Mouse (Mus musculus): ENCODE results near the gene Ift81. TPM values are rescaled to one million over a fixed set of nuclear protein-coding genes. Genes with fewer than 3 reads are reported as not detected.

Gene Ift81
- polyA plus RNA-seq (2015; fragmentation: Nextera tagmentation; extraction: Ambion mirVana), result 27.9 and 29.2 TPM in 2 replicates

GRCm38 (mm10) chr5:122613908-122614732 is at the start of gene Ift81:
Ift81 (minus strand) TSS chr5:122614518.

GRCm38 (mm10) chr5:122643701-122644100 is 29.4 kb upstream of the Ift81 start, which contains the start of gene P2rx7:
P2rx7 (plus strand) TSS chr5:122643911.

GRCm38 (mm10) chr5:122502077-122502941 is 112.0 kb downstream of the Ift81 start, which contains the start of gene Atp2a2:
Atp2a2 (minus strand) TSS chr5:122502225.

Other genes with a start within 250 kb of the Ift81 start
- gene Gpn3, start 242.6 kb downstream of the Ift81 start, polyA plus RNA-seq (2015; fragmentation: Nextera tagmentation; extraction: Ambion mirVana), result 48.4 and 67.2 TPM in 2 replicates
- gene Fam216a, start 242.2 kb downstream of the Ift81 start, polyA plus RNA-seq (2015; fragmentation: Nextera tagmentation; extraction: Ambion mirVana), result 71.8 and 76.0 TPM in 2 replicates
- gene Arpc3, start 222.6 kb downstream of the Ift81 start, polyA plus RNA-seq (2015; fragmentation: Nextera tagmentation; extraction: Ambion mirVana), result 144 and 145 TPM in 2 replicates
- gene Anapc7, start 192.8 kb downstream of the Ift81 start, polyA plus RNA-seq (2015; fragmentation: Nextera tagmentation; extraction: Ambion mirVana), result 24.6 and 32.2 TPM in 2 replicates
- gene Atp2a2, start 112.3 kb downstream of the Ift81 start, polyA plus RNA-seq (2015; fragmentation: Nextera tagmentation; extraction: Ambion mirVana), result 21.8 and 25.3 TPM in 2 replicates
- 3.7 and 5.0 TPM in 2 replicates for gene P2rx7, start 29.4 kb upstream of the Ift81 start, polyA plus RNA-seq (2015; fragmentation: Nextera tagmentation; extraction: Ambion mirVana)
- 40.0 and 52.6 TPM in 2 replicates for gene P2rx4, start 93.0 kb upstream of the Ift81 start, polyA plus RNA-seq (2015; fragmentation: Nextera tagmentation; extraction: Ambion mirVana)
- gene Camkk2, start 164.9 kb upstream of the Ift81 start, polyA plus RNA-seq (2015; fragmentation: Nextera tagmentation; extraction: Ambion mirVana), result 22.9 and 27.9 TPM in 2 replicates
- gene Anapc5, start 206.8 kb upstream of the Ift81 start, polyA plus RNA-seq (2015; fragmentation: Nextera tagmentation; extraction: Ambion mirVana), result 219 and 249 TPM in 2 replicates
- 18.8 and 25.0 TPM in 2 replicates for gene Rnf34, start 235.5 kb upstream of the Ift81 start, polyA plus RNA-seq (2015; fragmentation: Nextera tagmentation; extraction: Ambion mirVana)

Measured in adrenal gland, postnatal 0 days (tissue).